Mouse (Mus musculus) naive thymus-derived CD4-positive, alpha-beta T cell, adult 5 months (primary cell): ENCODE measurements around the gene Fndc5. TPM values are rescaled to one million over a fixed set of nuclear protein-coding genes. Genes with fewer than 3 reads are reported as not detected.

ENCODE experiments used
- polyA plus RNA-seq: library from polyadenylated mRNA; unstranded; fragments of 100-300 nt; shearing (Covaris generic); gene quantifications from one replicate; pipeline ENCODE4 v1.2.1, GENCODE M21; 2017

Gene Fndc5
- not detected for polyA plus RNA-seq

DNA sequence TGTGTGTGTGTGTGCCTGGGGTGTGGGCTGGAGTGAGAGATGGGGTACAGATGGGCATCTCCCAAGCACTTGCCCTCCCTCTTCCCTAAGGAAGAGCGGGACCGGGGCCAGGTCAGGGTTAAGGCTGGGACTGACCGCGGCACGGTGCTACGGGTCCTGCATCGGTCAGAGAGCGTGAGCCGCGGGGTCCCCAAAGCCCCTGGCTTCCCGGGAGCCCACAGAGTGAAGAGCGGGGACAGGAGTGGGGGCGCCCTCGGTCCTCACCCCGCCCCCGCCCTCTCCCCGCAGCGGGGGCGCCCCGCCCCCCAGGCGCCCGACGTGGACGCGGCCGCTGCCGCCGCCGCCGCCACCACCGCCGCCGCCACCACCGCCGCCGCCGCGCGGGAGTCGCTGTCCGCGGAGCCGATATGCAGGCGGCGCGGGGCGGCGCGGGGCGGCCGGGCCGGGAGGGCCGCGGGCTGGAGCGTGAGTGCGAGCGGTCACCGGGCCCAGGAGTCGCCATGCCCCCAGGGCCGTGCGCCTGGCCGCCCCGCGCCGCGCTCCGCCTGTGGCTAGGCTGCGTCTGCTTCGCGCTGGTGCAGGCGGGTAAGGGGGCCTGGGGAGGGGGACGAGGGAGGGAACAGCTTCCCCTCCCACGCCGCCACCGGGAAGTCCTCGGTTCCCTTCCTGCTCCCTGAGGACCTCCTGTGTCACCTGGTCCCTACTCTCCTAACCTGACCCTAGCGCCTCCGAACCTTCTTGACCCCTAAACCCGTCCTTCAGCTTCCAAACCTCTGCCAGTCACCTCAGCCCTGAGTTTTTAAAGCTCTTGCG is at the start of gene Fndc5:
TSS of gene Fndc5 (plus strand) at position 421 of the 813 bp plus-strand sequence.

DNA sequence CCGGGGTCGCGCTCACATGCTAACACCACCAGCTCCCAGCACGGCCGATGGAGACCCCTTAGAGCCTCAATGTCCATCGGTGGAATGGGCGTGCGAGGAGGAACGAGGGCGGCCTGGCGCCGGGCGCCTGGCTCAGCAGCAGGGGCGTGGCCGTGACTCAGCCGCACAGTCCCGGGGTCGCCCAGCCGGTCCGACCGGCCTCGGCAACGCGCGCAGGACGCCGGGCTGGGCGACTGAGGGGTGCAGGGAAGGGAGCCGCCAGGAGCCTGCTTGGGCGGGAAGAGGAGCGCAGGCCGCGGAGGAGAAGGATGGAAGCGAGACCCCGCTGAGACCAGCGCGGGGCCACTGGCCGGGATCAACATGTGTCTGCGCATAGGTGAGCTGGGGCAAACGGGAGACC is 31.4 kb upstream of the Fndc5 start, which contains the start of gene Tmem54:
TSS of gene Tmem54 (plus strand) at position 193 of the 400 bp plus-strand sequence.

GRCm38 (mm10) chr4:129121569-129122086 is 15.2 kb upstream of the Fndc5 start, which contains the start of gene Hpca:
TSS of gene Hpca (minus strand) at chr4:129122036.

GRCm38 (mm10) chr4:129189542-129190519 is 53.0 kb downstream of the Fndc5 start, which contains the start of the genes S100pbp and Yars:
TSS of gene S100pbp (minus strand) at chr4:129189727.
TSS of gene Yars (plus strand) at chr4:129189760.

Other genes with a start within 250 kb of the Fndc5 start
- gene Azin2, start 174.6 kb upstream of the Fndc5 start, polyA plus RNA-seq, result 0.42 TPM
- gene Ak2, start 145.0 kb upstream of the Fndc5 start, polyA plus RNA-seq, result 84.4 TPM
- gene Rnf19b, start 78.7 kb upstream of the Fndc5 start, polyA plus RNA-seq, result 41.9 TPM
- gene Tmem54, start 31.5 kb upstream of the Fndc5 start, polyA plus RNA-seq, result not detected
- not detected for gene Hpca, start 15.0 kb upstream of the Fndc5 start, polyA plus RNA-seq
- gene S100pbp, start 52.7 kb downstream of the Fndc5 start, polyA plus RNA-seq, result 19.8 TPM
- gene Yars, start 52.8 kb downstream of the Fndc5 start, polyA plus RNA-seq, result 38.0 TPM
- 0.42 TPM for gene C77080, start 124.4 kb downstream of the Fndc5 start, polyA plus RNA-seq
- 0.30 TPM for gene Sync, start 150.6 kb downstream of the Fndc5 start, polyA plus RNA-seq
- gene Rbbp4, start 198.4 kb downstream of the Fndc5 start, polyA plus RNA-seq, result 292 TPM
- gene Zbtb8os, start 198.7 kb downstream of the Fndc5 start, polyA plus RNA-seq, result 23.5 TPM
- 5.2 TPM for gene Zbtb8a, start 241.1 kb downstream of the Fndc5 start, polyA plus RNA-seq